Mouse (Mus musculus) megakaryocyte, embryonic 14.5 days (primary cell): ENCODE results near the gene Pip5kl1.

ENCODE experiments used
- FLI1 ChIP-seq: IDR thresholded peaks from 2 replicates; pipeline ENCODE4 v1.6.1; 2012; ENCODE audit warnings: low read length, inconsistent platforms, mixed read lengths
- GATA1 ChIP-seq: IDR thresholded peaks from 3 replicates; pipeline ENCODE4 v1.6.1; 2012; ENCODE audit warnings: mixed read lengths, low read length, inconsistent platforms, borderline replicate concordance

DNA sequence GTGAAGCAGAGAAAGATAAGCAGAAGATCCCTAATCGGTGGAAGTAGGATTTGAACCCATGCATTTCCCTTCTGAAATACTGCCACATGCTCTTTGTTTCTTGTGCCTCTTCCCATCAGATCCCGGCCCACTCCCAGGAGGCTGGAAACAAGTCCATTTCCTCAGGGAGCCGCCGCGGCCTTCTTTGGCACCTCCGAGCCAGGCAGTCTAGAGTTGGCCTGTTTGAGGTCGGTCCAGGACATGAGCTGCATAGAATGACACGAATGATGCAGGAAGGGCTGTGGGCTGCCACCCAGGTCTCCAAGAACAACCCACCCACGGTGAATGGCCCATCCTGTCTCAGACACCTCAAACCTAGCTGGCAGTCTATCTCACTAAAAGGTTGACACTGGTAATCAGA lies 1.9 kb downstream of the Pip5kl1 start:
- TF ChIP-seq GATA1 = no peak
- no peak for TF ChIP-seq FLI1
